Mouse (Mus musculus) midbrain, embryonic 11.5 days (tissue): ENCODE results near the gene Spg20. TPM values are rescaled to one million over a fixed set of nuclear protein-coding genes. Genes with fewer than 3 reads are reported as not detected.

Source experiments
- ATAC-seq: fragments of 200-750 bp; cut with Nextera tagmentation; 2 replicates; pipeline ENCODE4 v1.8.0; 2017; ENCODE audit warnings: moderate TSS enrichment, moderate library complexity; ENCODE audit not compliant: low FRiP score
- DNase-seq: peaks from one replicate; pipeline ENCODE4 v3.0.0; 2015; ENCODE audit warnings: low spot score; ENCODE audit errors: missing footprints
- H3K27ac ChIP-seq: fragments of 300-500 bp; sonication (generic); 2 replicates; pipeline ENCODE4 v1.5.1; 2014; ENCODE audit warnings: low read depth, low read length
- H3K27me3 ChIP-seq: fragments of 300-500 bp; sonication (generic); 2 replicates; pipeline ENCODE4 v1.6.1; 2014; ENCODE audit warnings: mild to moderate bottlenecking, low read length, moderate library complexity, mixed read lengths; ENCODE audit not compliant: control insufficient read depth, insufficient read depth
- H3K36me3 ChIP-seq: fragments of 300-500 bp; sonication (generic); 2 replicates; pipeline ENCODE4 v1.6.1; 2014; ENCODE audit warnings: mild to moderate bottlenecking, low read length, moderate library complexity, mixed read lengths; ENCODE audit not compliant: control insufficient read depth, insufficient read depth
- H3K4me1 ChIP-seq: fragments of 300-500 bp; sonication (generic); 2 replicates; pipeline ENCODE4 v1.6.1; 2014; ENCODE audit warnings: low read length; ENCODE audit not compliant: control insufficient read depth, insufficient read depth
- H3K4me2 ChIP-seq: fragments of 300-500 bp; sonication (generic); 2 replicates; pipeline ENCODE4 v1.6.1; 2014; ENCODE audit warnings: mild to moderate bottlenecking, moderate library complexity
- H3K4me3 ChIP-seq: fragments of 300-500 bp; sonication (generic); 2 replicates; pipeline ENCODE4 v1.5.1; 2014; ENCODE audit warnings: low read depth, low read length
- H3K9ac ChIP-seq: fragments of 300-500 bp; sonication (generic); 2 replicates; pipeline ENCODE4 v1.6.1; 2014; ENCODE audit warnings: low read length
- H3K9me3 ChIP-seq: fragments of 300-500 bp; sonication (generic); 2 replicates; pipeline ENCODE4 v1.6.1; 2016; ENCODE audit warnings: low read length; ENCODE audit not compliant: control insufficient read depth
- WGBS: fragments of 180-500 bp; shearing (Covaris S2); extraction: QIAGEN DNeasy Blood & Tissue Kit; methylation state at CpG from one replicate; pipeline ENCODE4 v1.1.7; 2014; 5-methylcytosine and 5-hydroxymethylcytosine counted together
- polyA plus RNA-seq: library from polyadenylated mRNA; unstranded; fragments of >200 nt; fragmentation: Nextera tagmentation; extraction: Ambion mirVana; gene quantifications from 2 replicates; pipeline ENCODE4 v1.2.1, GENCODE M21; 2014

Spg20 gene
- polyA plus RNA-seq, 1 experiment from 2014 or later = 41.1 TPM

- no peak overlapping the region for H3K4me3 ChIP-seq
- 93% methylated on average over 4 of the region's 4 CpGs for whole genome bisulfite sequencing
- H3K27ac ChIP-seq = no peak overlapping the region
- H3K27me3 ChIP-seq = no peaks in the 10 kb centered on the region
- DNase-seq (no peak), ATAC-seq (no peak)
- no peaks in the 10 kb centered on the region for H3K9me3 ChIP-seq
- H3K4me1 ChIP-seq = no peaks in the 10 kb centered on the region
- H3K4me2 ChIP-seq = no peak overlapping the region
- H3K36me3 ChIP-seq = peaks cover 23% of the 10 kb centered on the region
- no peak overlapping the region for H3K9ac ChIP-seq
Observed at GRCm38 (mm10) chr3:55129181-55129692, 17.3 kb downstream of the Spg20 start.

- H3K36me3 ChIP-seq = peaks cover 23% of the 10 kb centered on the region
- no peak overlapping the region for H3K4me3 ChIP-seq
- DNase-seq (no peak), ATAC-seq (no peak)
- H3K4me1 ChIP-seq = no peaks in the 10 kb centered on the region
- no peaks in the 10 kb centered on the region for H3K27me3 ChIP-seq
- no peaks in the 10 kb centered on the region for H3K9me3 ChIP-seq
- no peak overlapping the region for H3K9ac ChIP-seq
- no peak overlapping the region for H3K27ac ChIP-seq
- H3K4me2 ChIP-seq = no peak overlapping the region
- WGBS = 93% methylated on average over 6 of the region's 6 CpGs
Observed at GRCm38 (mm10) chr3:55131576-55132233, 19.8 kb downstream of the Spg20 start.

GRCm38 (mm10) chr3:55137039-55137438, 25.1 kb downstream of the Spg20 start, which contains the start of gene Ccdc169:
Gene Ccdc169 (plus strand): TSS chr3:55137339.
- no peak within 1 kb of the TSS for H3K4me3 ChIP-seq
- H3K27me3 ChIP-seq = no peaks in the 10 kb centered on the region
- DNase-seq (no peak), ATAC-seq (no peak)
- no peak within 1 kb of the TSS for H3K9ac ChIP-seq
- H3K27ac ChIP-seq = no peak within 1 kb of the TSS
- no peaks in the 10 kb centered on the region for H3K4me1 ChIP-seq
- no peaks in the 10 kb centered on the region for H3K9me3 ChIP-seq
- H3K36me3 ChIP-seq = peaks cover 6% of the 10 kb centered on the region; the same call in 1 of the 2 replicates
- H3K4me2 ChIP-seq = no peak within 1 kb of the TSS

- peaks cover 4% of the 10 kb centered on the region; the same call in 1 of the 2 replicates for H3K36me3 ChIP-seq
- 91% methylated on average over 12 of the region's 12 CpGs for WGBS
- no peak overlapping the region for H3K9ac ChIP-seq
- ATAC-seq (no peak), DNase-seq (no peak)
- H3K9me3 ChIP-seq = no peaks in the 10 kb centered on the region
- no peak overlapping the region for H3K4me3 ChIP-seq
- H3K27me3 ChIP-seq = no peaks in the 10 kb centered on the region
- H3K27ac ChIP-seq = no peak overlapping the region
- H3K4me2 ChIP-seq = no peak overlapping the region
- no peaks in the 10 kb centered on the region for H3K4me1 ChIP-seq
Observed at GRCm38 (mm10) chr3:55139837-55140236, 27.9 kb downstream of the Spg20 start.

- WGBS = 64% methylated on average over 2 of the region's 2 CpGs
- no peak overlapping the region for H3K9ac ChIP-seq
- no peak overlapping the region for H3K4me3 ChIP-seq
- DNase-seq = no peak
- no peaks in the 10 kb centered on the region for H3K27me3 ChIP-seq
- peaks cover 2% of the 10 kb centered on the region; the same call in 1 of the 2 replicates for H3K36me3 ChIP-seq
- no peaks in the 10 kb centered on the region for H3K9me3 ChIP-seq
- H3K4me1 ChIP-seq = no peaks in the 10 kb centered on the region
- ATAC-seq = no peak
- no peak overlapping the region for H3K27ac ChIP-seq
- H3K4me2 ChIP-seq = no peak overlapping the region
Observed at GRCm38 (mm10) chr3:55141401-55141800, 29.5 kb downstream of the Spg20 start.

- no peak overlapping the region for H3K4me2 ChIP-seq
- H3K4me3 ChIP-seq = no peak overlapping the region
- WGBS = 85% methylated on average over 4 of the region's 4 CpGs
- no peak overlapping the region for H3K9ac ChIP-seq
- no peaks in the 10 kb centered on the region for H3K36me3 ChIP-seq
- no peaks in the 10 kb centered on the region for H3K4me1 ChIP-seq
- no peak for ATAC-seq
- H3K27me3 ChIP-seq = no peaks in the 10 kb centered on the region
- no peak overlapping the region for H3K27ac ChIP-seq
- peak; percentile 33 for DNase-seq
- H3K9me3 ChIP-seq = no peaks in the 10 kb centered on the region
Observed at GRCm38 (mm10) chr3:55144916-55145315, 33.0 kb downstream of the Spg20 start.

- DNase-seq (no peak), ATAC-seq (no peak)
- Histone ChIP-seq H3K9ac (no peak overlapping the region), H3K9me3 (no peaks in the 10 kb centered on the region), H3K4me3 (no peak overlapping the region), H3K36me3 (no peaks in the 10 kb centered on the region), H3K27ac (no peak overlapping the region), H3K4me1 (no peaks in the 10 kb centered on the region), H3K27me3 (no peaks in the 10 kb centered on the region), H3K4me2 (no peak overlapping the region)
- WGBS = 85% methylated on average over 6 of the region's 6 CpGs
Observed at GRCm38 (mm10) chr3:55146441-55146840, 34.5 kb downstream of the Spg20 start.

- H3K36me3 ChIP-seq = no peaks in the 10 kb centered on the region
- H3K4me3 ChIP-seq = no peak overlapping the region
- no peaks in the 10 kb centered on the region for H3K9me3 ChIP-seq
- 85% methylated on average over 2 of the region's 2 CpGs for WGBS
- no peak overlapping the region for H3K4me2 ChIP-seq
- no peaks in the 10 kb centered on the region for H3K4me1 ChIP-seq
- H3K27ac ChIP-seq = no peak overlapping the region
- ATAC-seq = no peak
- H3K27me3 ChIP-seq = no peaks in the 10 kb centered on the region
- H3K9ac ChIP-seq = no peak overlapping the region
- no peak for DNase-seq
Observed at GRCm38 (mm10) chr3:55147156-55147555, 35.2 kb downstream of the Spg20 start.

- H3K4me2 ChIP-seq = no peak overlapping the region
- no peak overlapping the region for H3K4me3 ChIP-seq
- no peak overlapping the region for H3K27ac ChIP-seq
- DNase-seq = no peak
- no peaks in the 10 kb centered on the region for H3K4me1 ChIP-seq
- H3K27me3 ChIP-seq = no peaks in the 10 kb centered on the region
- H3K9ac ChIP-seq = no peak overlapping the region
- ATAC-seq = no peak
- H3K9me3 ChIP-seq = no peaks in the 10 kb centered on the region
- WGBS = 41% methylated on average over 3 of the region's 3 CpGs
- no peaks in the 10 kb centered on the region for H3K36me3 ChIP-seq
Observed at GRCm38 (mm10) chr3:55148091-55148490, 36.2 kb downstream of the Spg20 start.
